Mouse (Mus musculus) stomach, postnatal 0 days (tissue): Measurements from ENCODE around the gene Ubald1.

Experiments used
- CTCF ChIP-seq: IDR thresholded peaks from 2 replicates; pipeline ENCODE4 v1.5.1; 2016; ENCODE audit warnings: antibody characterized with exemption, low read depth, mild to moderate bottlenecking, moderate library complexity
- EP300 ChIP-seq: optimal IDR thresholded peaks from 2 replicates; pipeline ENCODE3; 2016; ENCODE audit warnings: antibody characterized with exemption

GRCm38 (mm10) chr16:4837631-4838030, 42.5 kb downstream of the Ubald1 start:
- no peak for TF ChIP-seq CTCF
- TF ChIP-seq EP300, result no peak
